Mouse (Mus musculus): ENCODE data around the gene Gm21981.

The Gm21981 gene

GRCm38 (mm10) chr17:47694442-47694502 is at the start of gene Gm21981:
TSS of gene Gm21981 (minus strand) at chr17:47694455.
- Histone ChIP-seq H3K36me3 (ENCODE audit: insufficient read depth, low read length) (peaks cover 22% of the 10 kb centered on the region), H3K9me3 (ENCODE audit: low read length) (no peaks in the 10 kb centered on the region), H3K4me1 (replicated peaks; ENCODE audit: low read depth, low read length) (peaks cover 66% of the 10 kb centered on the region), H3K27me3 (ENCODE audit: insufficient read depth, low read length) (peaks cover 70% of the 10 kb centered on the region), H3K4me3 (replicated peaks; ENCODE audit: low read length) (peak within 1 kb of the TSS; percentile 86)
- TF ChIP-seq NANOG (IDR thresholded peaks at IDR 0.05; ENCODE audit: borderline replicate concordance, low read length) (no peak), CTCF (conservative IDR thresholded peaks at IDR 0.05; ENCODE audit: low read length) (no peak), POU5F1 (IDR thresholded peaks at IDR 0.05; ENCODE audit: borderline replicate concordance, low read length) (no peak)

DNA sequence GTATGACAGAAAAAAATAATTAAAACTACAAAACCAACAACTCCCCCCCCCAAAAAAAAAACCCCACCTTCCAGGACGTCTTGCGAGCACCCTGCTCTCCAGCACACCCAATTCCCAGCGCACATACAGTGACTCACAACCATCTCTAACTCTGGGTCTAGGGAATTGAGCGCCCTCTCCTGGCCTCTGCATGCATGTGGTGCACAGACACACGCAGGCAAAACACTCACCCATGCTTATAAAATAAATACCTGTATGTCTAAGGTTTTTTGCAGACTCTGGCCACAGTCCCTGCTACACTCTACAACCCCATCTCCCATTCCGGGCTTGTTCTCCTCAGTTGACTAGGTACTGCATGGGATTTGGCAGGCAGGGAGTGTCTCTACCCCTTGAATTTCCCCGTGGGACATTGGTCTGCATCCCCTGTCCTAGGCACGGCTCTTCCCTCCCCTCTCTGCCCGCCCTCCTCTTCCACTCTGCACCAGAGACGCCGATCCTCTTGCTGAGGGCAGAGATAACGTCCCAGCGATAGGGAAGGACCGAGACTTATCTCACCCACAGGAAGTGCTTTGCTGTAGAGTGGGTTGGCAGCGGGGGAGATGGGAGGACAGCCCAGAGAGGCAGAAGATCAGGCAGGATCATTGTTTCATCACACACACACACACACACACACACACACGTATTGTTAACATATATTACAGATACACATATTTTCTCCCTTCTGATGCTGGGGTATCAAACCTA is 48.9 kb upstream of the Gm21981 start:
- Histone ChIP-seq H3K4me3 (replicated peaks; ENCODE audit: low read length) (peak overlapping the region; percentile 39), H3K36me3 (ENCODE audit: insufficient read depth, low read length) (peaks cover 9% of the 10 kb centered on the region), H3K27me3 (ENCODE audit: insufficient read depth, low read length) (no peaks in the 10 kb centered on the region), H3K4me1 (replicated peaks; ENCODE audit: low read depth, low read length) (peaks cover 79% of the 10 kb centered on the region), H3K9me3 (ENCODE audit: low read length) (no peaks in the 10 kb centered on the region)
- TF ChIP-seq NANOG (IDR thresholded peaks at IDR 0.05; ENCODE audit: borderline replicate concordance, low read length) (no peak), CTCF (conservative IDR thresholded peaks at IDR 0.05; ENCODE audit: low read length) (peak; percentile 61), POU5F1 (IDR thresholded peaks at IDR 0.05; ENCODE audit: borderline replicate concordance, low read length) (no peak)

- Histone ChIP-seq H3K36me3 (ENCODE audit: insufficient read depth, low read length) (no peaks in the 10 kb centered on the region), H3K9me3 (ENCODE audit: low read length) (no peaks in the 10 kb centered on the region), H3K4me1 (replicated peaks; ENCODE audit: low read depth, low read length) (peaks cover 75% of the 10 kb centered on the region), H3K27me3 (ENCODE audit: insufficient read depth, low read length) (no peaks in the 10 kb centered on the region), H3K4me3 (replicated peaks; ENCODE audit: low read length) (peak overlapping the region; percentile 93)
- no peak for TF ChIP-seq NANOG (IDR thresholded peaks at IDR 0.05; ENCODE audit: borderline replicate concordance, low read length)
- TF ChIP-seq POU5F1 (IDR thresholded peaks at IDR 0.05; ENCODE audit: borderline replicate concordance, low read length) = no peak
- peak; percentile 54 for TF ChIP-seq CTCF (conservative IDR thresholded peaks at IDR 0.05; ENCODE audit: low read length)
These were observed 45.9 kb upstream of the Gm21981 start for GRCm38 (mm10) chr17:47740186-47740585.

- Histone ChIP-seq H3K4me3 (replicated peaks; ENCODE audit: low read length) (peak overlapping the region; percentile 93), H3K4me1 (replicated peaks; ENCODE audit: low read depth, low read length) (peaks cover 80% of the 10 kb centered on the region), H3K27me3 (ENCODE audit: insufficient read depth, low read length) (no peaks in the 10 kb centered on the region), H3K9me3 (ENCODE audit: low read length) (no peaks in the 10 kb centered on the region), H3K36me3 (ENCODE audit: insufficient read depth, low read length) (no peaks in the 10 kb centered on the region)
- TF ChIP-seq NANOG (IDR thresholded peaks at IDR 0.05; ENCODE audit: borderline replicate concordance, low read length) (no peak), CTCF (conservative IDR thresholded peaks at IDR 0.05; ENCODE audit: low read length) (no peak), POU5F1 (IDR thresholded peaks at IDR 0.05; ENCODE audit: borderline replicate concordance, low read length) (no peak)
These were observed 44.9 kb upstream of the Gm21981 start for GRCm38 (mm10) chr17:47738879-47739798.

DNA sequence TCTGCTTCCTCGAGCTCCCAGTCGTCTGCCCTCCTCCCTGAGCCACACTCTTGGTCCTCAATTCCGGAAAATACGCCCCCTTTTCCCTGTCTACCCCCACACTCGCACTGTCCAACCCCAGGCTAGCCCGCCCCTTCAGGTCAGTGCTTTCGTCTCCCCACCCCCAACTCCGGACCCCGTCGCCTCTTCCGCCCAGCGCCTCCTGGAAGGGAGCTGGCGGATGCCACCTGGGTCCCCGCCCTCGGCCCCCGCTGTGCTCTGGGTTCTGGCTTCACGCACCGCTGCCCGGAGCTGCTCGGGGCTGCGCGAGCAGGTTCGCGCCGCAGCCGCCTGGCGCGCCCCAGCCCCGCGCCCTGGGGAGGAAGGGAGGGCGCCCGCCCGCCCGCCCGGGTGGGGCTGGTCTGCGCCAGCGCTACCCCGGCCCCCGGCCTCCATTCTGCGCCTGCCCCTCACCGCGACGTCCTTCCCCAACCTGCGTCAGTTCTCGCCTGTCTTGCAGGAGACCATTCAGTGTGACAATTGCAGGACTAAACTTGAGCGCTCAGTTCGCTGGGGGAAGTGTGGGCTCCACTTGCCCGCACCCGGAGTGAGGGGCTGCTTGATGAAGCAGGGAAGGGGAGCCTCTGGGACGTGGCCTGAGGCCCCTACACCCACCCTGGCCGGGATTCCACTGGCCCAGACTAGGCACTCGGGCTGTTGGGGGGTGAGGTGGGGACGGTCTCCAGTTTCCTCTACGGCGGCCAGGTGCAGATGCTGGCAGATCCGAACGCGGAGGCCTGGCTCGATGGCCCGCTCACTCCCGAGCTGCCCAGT is 44.0 kb upstream of the Gm21981 start:
- peak overlapping the region; percentile 93 for H3K4me3 ChIP-seq (replicated peaks; ENCODE audit: low read length)
- TF ChIP-seq CTCF (conservative IDR thresholded peaks at IDR 0.05; ENCODE audit: low read length) (no peak), NANOG (IDR thresholded peaks at IDR 0.05; ENCODE audit: borderline replicate concordance, low read length) (no peak), POU5F1 (IDR thresholded peaks at IDR 0.05; ENCODE audit: borderline replicate concordance, low read length) (no peak)
- no peaks in the 10 kb centered on the region for H3K36me3 ChIP-seq (ENCODE audit: insufficient read depth, low read length)
- H3K4me1 ChIP-seq (replicated peaks; ENCODE audit: low read depth, low read length) = peaks cover 80% of the 10 kb centered on the region
- H3K9me3 ChIP-seq (ENCODE audit: low read length) = no peaks in the 10 kb centered on the region
- H3K27me3 ChIP-seq (ENCODE audit: insufficient read depth, low read length) = no peaks in the 10 kb centered on the region

DNA sequence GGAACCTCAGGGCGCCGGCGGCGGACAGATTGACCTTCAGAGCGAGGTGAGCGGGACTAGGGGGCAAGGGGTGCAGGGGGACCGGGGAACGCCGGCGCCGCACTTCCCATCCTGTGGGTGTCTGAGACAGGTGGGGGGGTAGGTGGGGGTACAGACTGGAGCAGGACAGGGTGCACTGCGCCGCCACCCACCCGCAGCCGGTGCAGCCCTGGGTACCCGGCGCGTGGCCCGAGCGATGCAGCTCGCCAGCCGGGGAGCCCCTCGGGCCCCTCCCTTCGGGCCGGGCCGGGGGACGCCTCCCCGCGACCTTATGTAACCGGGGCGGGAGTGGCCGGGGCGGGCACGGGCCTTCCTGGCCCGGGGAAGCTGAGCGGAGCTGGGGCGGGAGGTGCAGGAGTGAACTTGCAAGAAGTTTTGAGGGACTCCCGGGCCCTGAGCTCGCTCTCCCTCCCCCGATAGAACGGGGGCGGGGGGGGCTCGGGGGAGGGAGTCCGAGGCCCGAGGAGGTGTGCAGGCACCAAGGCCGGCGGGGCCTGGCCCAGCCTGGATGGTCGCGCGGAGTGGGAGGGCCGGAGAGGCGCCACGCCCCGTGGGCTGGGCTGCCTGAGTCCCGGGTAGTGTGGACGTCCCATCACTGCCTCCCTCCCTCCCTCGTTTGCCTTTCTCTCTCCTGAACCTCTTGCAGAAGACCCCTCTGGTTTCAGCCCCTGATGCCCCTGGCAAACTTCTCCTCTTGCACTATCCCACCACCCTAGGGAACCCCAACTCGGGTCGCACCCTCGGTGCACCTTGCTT is 43.2 kb upstream of the Gm21981 start:
- H3K36me3 ChIP-seq (ENCODE audit: insufficient read depth, low read length) = no peaks in the 10 kb centered on the region
- no peak for TF ChIP-seq NANOG (IDR thresholded peaks at IDR 0.05; ENCODE audit: borderline replicate concordance, low read length)
- no peak for TF ChIP-seq CTCF (conservative IDR thresholded peaks at IDR 0.05; ENCODE audit: low read length)
- TF ChIP-seq POU5F1 (IDR thresholded peaks at IDR 0.05; ENCODE audit: borderline replicate concordance, low read length) = no peak
- peak overlapping the region; percentile 93 for H3K4me3 ChIP-seq (replicated peaks; ENCODE audit: low read length)
- peaks cover 80% of the 10 kb centered on the region for H3K4me1 ChIP-seq (replicated peaks; ENCODE audit: low read depth, low read length)
- H3K27me3 ChIP-seq (ENCODE audit: insufficient read depth, low read length) = no peaks in the 10 kb centered on the region
- no peaks in the 10 kb centered on the region for H3K9me3 ChIP-seq (ENCODE audit: low read length)

DNA sequence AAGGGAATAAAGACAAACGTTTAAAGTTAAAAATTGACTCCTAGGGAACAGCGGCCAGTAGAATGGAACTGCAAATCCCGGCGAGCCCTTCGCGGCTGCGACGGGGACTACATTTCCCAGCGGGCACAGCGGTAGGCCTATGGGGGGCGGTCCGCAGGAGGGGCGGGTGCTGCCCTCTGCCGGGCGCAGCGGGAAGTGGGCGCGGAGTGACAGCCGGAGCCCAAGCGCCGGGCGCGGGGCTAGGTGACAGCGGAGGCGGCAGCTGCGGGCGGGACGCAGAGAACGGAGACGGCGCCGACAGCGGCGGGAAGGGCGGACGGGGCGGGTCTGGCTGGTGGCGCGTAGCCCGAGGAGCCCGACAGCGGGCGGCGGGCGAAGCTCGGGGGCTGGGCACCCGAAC is 42.6 kb upstream of the Gm21981 start, which contains the start of gene Tfeb:
Tfeb (plus strand) TSS at position 175 of the 400 bp plus-strand sequence.
- H3K27me3 ChIP-seq (ENCODE audit: insufficient read depth, low read length) = no peaks in the 10 kb centered on the region
- H3K4me1 ChIP-seq (replicated peaks; ENCODE audit: low read depth, low read length) = peaks cover 80% of the 10 kb centered on the region
- H3K4me3 ChIP-seq (replicated peaks; ENCODE audit: low read length) = peak within 1 kb of the TSS; percentile 93
- no peaks in the 10 kb centered on the region for H3K36me3 ChIP-seq (ENCODE audit: insufficient read depth, low read length)
- TF ChIP-seq POU5F1 (IDR thresholded peaks at IDR 0.05; ENCODE audit: borderline replicate concordance, low read length) = no peak
- TF ChIP-seq CTCF (conservative IDR thresholded peaks at IDR 0.05; ENCODE audit: low read length) = no peak
- TF ChIP-seq NANOG (IDR thresholded peaks at IDR 0.05; ENCODE audit: borderline replicate concordance, low read length) = no peak
- no peaks in the 10 kb centered on the region for H3K9me3 ChIP-seq (ENCODE audit: low read length)

Measured in E14TG2a.4 (cell line).